11 mouse cellular contexts compared by ENCODE assay signal in genomic region chr9:68116221-68116741, GRCm38 (mm10).
DNase-seq lines count a peak whose midpoint lies in the region; ATAC-seq and TF ChIP-seq lines count a peak whose summit lies in the region.
"Had no signal": no experiment of that assay in that cellular context is flagged by ENCODE, and none has a peak within 500 bp of the region (broad histone marks: within the 10 kb centered on the region; RNA-seq: fewer than 3 reads in every experiment).

No protein-coding gene starts in this region.

- H3K9me3 ChIP-seq in forebrain, embryonic 14.5 days (replicated peaks; ENCODE audit: control insufficient read depth, low read length) = no peaks in the 10 kb centered on the region
- H3K9me3 ChIP-seq in forebrain, embryonic 11.5 days (ENCODE audit: control insufficient read depth, low read length) = no peaks in the 10 kb centered on the region
- no peaks in the 10 kb centered on the region for H3K9me3 ChIP-seq in lung, postnatal 0 days (ENCODE audit: low read length)
- H3K9me3 ChIP-seq in embryonic facial prominence, embryonic 14.5 days (ENCODE audit: control insufficient read depth, low read length) = no peaks in the 10 kb centered on the region

- no peak overlapping the region for H3K4me3 ChIP-seq in forebrain, embryonic 14.5 days (ENCODE audit: low read depth, low read length)
- no peak overlapping the region for H3K4me3 ChIP-seq in forebrain, embryonic 11.5 days (ENCODE audit: low read depth, low read length)
- no peak overlapping the region for H3K4me3 ChIP-seq in lung, postnatal 0 days (ENCODE audit: low read depth, low read length)
- no peak overlapping the region for H3K4me3 ChIP-seq in embryonic facial prominence, embryonic 14.5 days (ENCODE audit: low read depth, low read length)
- H3K4me3 ChIP-seq: erythroblast, embryonic 14.5 days had no signal

- no peaks in the 10 kb centered on the region for H3K36me3 ChIP-seq in forebrain, embryonic 14.5 days (ENCODE audit: control insufficient read depth, insufficient read depth, low read length)
- no peaks in the 10 kb centered on the region for H3K36me3 ChIP-seq in forebrain, embryonic 11.5 days (ENCODE audit: control insufficient read depth, insufficient read depth, low read length)
- no peaks in the 10 kb centered on the region for H3K36me3 ChIP-seq in lung, postnatal 0 days (ENCODE audit: insufficient read depth, low read length)
- H3K36me3 ChIP-seq in embryonic facial prominence, embryonic 14.5 days (ENCODE audit: control insufficient read depth, insufficient read depth, low read length) = no peaks in the 10 kb centered on the region

- H3K9ac ChIP-seq in forebrain, embryonic 14.5 days (ENCODE audit: low read length) = no peak overlapping the region
- H3K9ac ChIP-seq in forebrain, embryonic 11.5 days (ENCODE audit: low read length) = no peak overlapping the region
- no peak overlapping the region for H3K9ac ChIP-seq in lung, postnatal 0 days (replicated peaks; ENCODE audit: low read depth)
- H3K9ac ChIP-seq in embryonic facial prominence, embryonic 14.5 days (ENCODE audit: low read depth, low read length) = no peak overlapping the region
- H3K9ac ChIP-seq: hindbrain, embryonic 14.5 days had no signal

- peak; percentile 57 for DNase-seq in forebrain, embryonic 14.5 days (ENCODE audit: low spot score)
- no peak for DNase-seq in forebrain, embryonic 11.5 days (ENCODE audit: low spot score)
- DNase-seq in lung, postnatal 0 days (ENCODE audit: low spot score) = peak; percentile 48
- DNase-seq in lung, postnatal 14 days = no peak
- DNase-seq in embryonic facial prominence, embryonic 14.5 days (ENCODE audit: low spot score) = peak; percentile 34
- peak; percentile 45 for DNase-seq in mesoderm, embryonic 11.5 days (ENCODE audit: low read depth, low spot score)
- DNase-seq in spleen, postnatal 36 days (ENCODE audit: low spot score in 2 of 2) = no peak
- DNase-seq in thymus, postnatal 4 days = no peak
- DNase-seq: lung, adult 2 months had no signal

- no peak overlapping the region for H3K4me2 ChIP-seq in forebrain, embryonic 14.5 days (ENCODE audit: low read length)
- H3K4me2 ChIP-seq in forebrain, embryonic 11.5 days (ENCODE audit: low read depth, low read length, severe bottlenecking) = no peak overlapping the region
- no peak overlapping the region for H3K4me2 ChIP-seq in lung, postnatal 0 days (replicated peaks; ENCODE audit: low read depth, low read length)
- no peak overlapping the region for H3K4me2 ChIP-seq in embryonic facial prominence, embryonic 14.5 days (ENCODE audit: low read depth, low read length)
- H3K4me2 ChIP-seq: hindbrain, embryonic 14.5 days had no signal

- 74% methylated on average over 10 of the region's 10 CpGs for WGBS in forebrain, embryonic 14.5 days
- 80% methylated on average over 10 of the region's 10 CpGs for WGBS in forebrain, embryonic 11.5 days
- WGBS in lung, postnatal 0 days = 71% methylated on average over 10 of the region's 10 CpGs
- WGBS in embryonic facial prominence, embryonic 14.5 days = 56% methylated on average over 10 of the region's 10 CpGs

- ATAC-seq in forebrain, embryonic 14.5 days = no peak
- no peak for ATAC-seq in forebrain, embryonic 11.5 days (replicated peaks; ENCODE audit: low FRiP score)
- no peak for ATAC-seq in lung, postnatal 0 days
- no peak for ATAC-seq in embryonic facial prominence, embryonic 14.5 days (ENCODE audit: low read depth)

- no peaks in the 10 kb centered on the region for H3K4me1 ChIP-seq in forebrain, embryonic 14.5 days (ENCODE audit: control insufficient read depth, insufficient read depth, low read length)
- H3K4me1 ChIP-seq in forebrain, embryonic 11.5 days (replicated peaks; ENCODE audit: control insufficient read depth, insufficient read depth, low read length) = no peaks in the 10 kb centered on the region
- H3K4me1 ChIP-seq in lung, postnatal 0 days (ENCODE audit: insufficient read depth, low read depth, low read length) = no peaks in the 10 kb centered on the region
- H3K4me1 ChIP-seq in embryonic facial prominence, embryonic 14.5 days (ENCODE audit: control insufficient read depth, insufficient read depth, low read length) = no peaks in the 10 kb centered on the region; the same call in 1 of the 2 replicates

- no peak overlapping the region for H3K27ac ChIP-seq in forebrain, embryonic 14.5 days (ENCODE audit: low read depth, low read length)
- H3K27ac ChIP-seq in forebrain, embryonic 11.5 days (ENCODE audit: low read depth, low read length) = no peak overlapping the region
- H3K27ac ChIP-seq in lung, postnatal 0 days (ENCODE audit: low read length) = no peak overlapping the region
- H3K27ac ChIP-seq in embryonic facial prominence, embryonic 14.5 days (replicated peaks; ENCODE audit: low read depth, low read length) = no peak overlapping the region
- H3K27ac ChIP-seq: hindbrain, embryonic 14.5 days had no signal

- TF ChIP-seq CTCF in lung, postnatal 0 days (IDR thresholded peaks at IDR 0.05) = no peak

- H3K27me3 ChIP-seq in forebrain, embryonic 14.5 days (replicated peaks; ENCODE audit: control insufficient read depth, insufficient read depth, low read length) = no peaks in the 10 kb centered on the region
- no peaks in the 10 kb centered on the region for H3K27me3 ChIP-seq in forebrain, embryonic 11.5 days (ENCODE audit: control insufficient read depth, insufficient read depth, low read length)
- no peaks in the 10 kb centered on the region for H3K27me3 ChIP-seq in lung, postnatal 0 days (replicated peaks; ENCODE audit: insufficient read depth, low read length)
- H3K27me3 ChIP-seq in embryonic facial prominence, embryonic 14.5 days (replicated peaks; ENCODE audit: control insufficient read depth, insufficient read depth, low read length) = no peaks in the 10 kb centered on the region

- 0 out of 2 replicates have a peak, but pooled peaks have one; percentile 13 for TF ChIP-seq EP300 in lung, postnatal 0 days (IDR thresholded peaks at IDR 0.05)

Comparison
In these comparisons a context has a peak if more than half of its experiments do, and no peak if none do; other contexts are left out.
1. DNase-seq: peak in forebrain, embryonic 14.5 days (single experiment), lung, postnatal 0 days (single experiment), embryonic facial prominence, embryonic 14.5 days (single experiment) and mesoderm, embryonic 11.5 days (single experiment); none in forebrain, embryonic 11.5 days (single experiment), lung, postnatal 14 days (single experiment), spleen, postnatal 36 days (0 of 2) and thymus, postnatal 4 days (single experiment).